Mouse (Mus musculus) MEL (cell line): ENCODE results near the gene Myof.
A peak's percentile ranks its signal among the peaks of the same experiment; 100 is the strongest.

Experiments
- BHLHE40 ChIP-seq: IDR thresholded peaks from 2 replicates; pipeline ENCODE4 v1.6.1; 2012; ENCODE audit warnings: low read depth, mild to moderate bottlenecking, inconsistent platforms, low read length, improper control_type of control experiment, borderline replicate concordance
- CHD2 ChIP-seq: IDR thresholded peaks from 2 replicates; pipeline ENCODE4 v1.6.1; 2011; ENCODE audit warnings: low read length, improper control_type of control experiment
- CTCF ChIP-seq, 3 experiments: IDR thresholded peaks in 2 of 3; conservative IDR thresholded peaks in 1 of 3; 2 replicates each; pipeline ENCODE4 v1.5.1; 2011 to 2012; ENCODE audit warnings: low read length in 3 of 3, low read depth in 2 of 3, mild to moderate bottlenecking in 2 of 3, improper control_type of control experiment in 1 of 3, inconsistent platforms in 1 of 3, mixed read lengths in 1 of 3, moderate library complexity in 1 of 3; ENCODE audit not compliant: control insufficient read depth in 1 of 3, insufficient read depth in 1 of 3, poor library complexity in 1 of 3, severe bottlenecking in 1 of 3
- ETS1 ChIP-seq: IDR thresholded peaks from 2 replicates; pipeline ENCODE4 v1.6.1; 2012; ENCODE audit warnings: low read depth, mild to moderate bottlenecking, inconsistent platforms, low read length, improper control_type of control experiment, moderate library complexity
- MAX ChIP-seq: IDR thresholded peaks from 2 replicates; pipeline ENCODE4 v1.6.1; 2011; ENCODE audit warnings: low read length, improper control_type of control experiment
- MXI1 ChIP-seq: IDR thresholded peaks from 2 replicates; pipeline ENCODE4 v1.6.1; 2011; ENCODE audit warnings: mild to moderate bottlenecking, low read depth, low read length, improper control_type of control experiment
- NELFE ChIP-seq: IDR thresholded peaks from 2 replicates; pipeline ENCODE4 v1.6.1; 2011; ENCODE audit warnings: low read depth, low read length, improper control_type of control experiment
- NRF1 ChIP-seq: IDR thresholded peaks from 2 replicates; pipeline ENCODE4 v1.6.1; 2014; ENCODE audit warnings: low read depth, mild to moderate bottlenecking, inconsistent platforms, low read length, improper control_type of control experiment, moderate library complexity; ENCODE audit not compliant: poor library complexity, insufficient read depth, severe bottlenecking
- POLR2A ChIP-seq, 2 experiments: IDR thresholded peaks; 2 replicates each; pipeline ENCODE4 v1.6.1; 2011 to 2012; ENCODE audit warnings: low read length in 2 of 2, mild to moderate bottlenecking in 2 of 2, control low read depth in 1 of 2, improper control_type of control experiment in 1 of 2, low read depth in 1 of 2, moderate library complexity in 1 of 2; ENCODE audit not compliant: control insufficient read depth in 1 of 2, insufficient read depth in 1 of 2, poor library complexity in 1 of 2
- RAD21 ChIP-seq: IDR thresholded peaks from 2 replicates; pipeline ENCODE4 v1.6.1; 2011; ENCODE audit warnings: mild to moderate bottlenecking, low read depth, low read length, improper control_type of control experiment
- TCF12 ChIP-seq: IDR thresholded peaks from 2 replicates; pipeline ENCODE4 v1.6.1; 2014; ENCODE audit warnings: low read depth, mild to moderate bottlenecking, inconsistent platforms, low read length, improper control_type of control experiment, moderate library complexity
- ZNF384 ChIP-seq: IDR thresholded peaks from 2 replicates; pipeline ENCODE4 v1.6.1; 2012; ENCODE audit warnings: low read depth, mild to moderate bottlenecking, inconsistent platforms, low read length, improper control_type of control experiment

GRCm38 (mm10) chr19:37886355-37887120 lies 156.8 kb downstream of the Myof start:
- TF ChIP-seq POLR2A (IDR thresholded peaks at IDR 0.05; ENCODE audit: control insufficient read depth in 1 of 2, insufficient read depth in 1 of 2, low read depth in 1 of 2, low read length in 2 of 2, poor library complexity in 1 of 2) = no peak
- TF ChIP-seq CTCF (IDR thresholded peaks at IDR 0.05 in 2 of 3, conservative IDR thresholded peaks at IDR 0.05 in 1 of 3; ENCODE audit: control insufficient read depth in 1 of 3, insufficient read depth in 1 of 3, low read depth in 2 of 3, low read length in 3 of 3, poor library complexity in 1 of 3, severe bottlenecking in 1 of 3) = peak; percentile 66 to 77 (median 71)
- no peak for TF ChIP-seq ZNF384
- TF ChIP-seq BHLHE40 = no peak
- TF ChIP-seq TCF12 = no peak
- no peak for TF ChIP-seq MXI1
- no peak for TF ChIP-seq NRF1
- TF ChIP-seq MAX = no peak
- TF ChIP-seq RAD21 = peak; percentile 82
- no peak for TF ChIP-seq NELFE
- TF ChIP-seq ETS1 = no peak
- TF ChIP-seq CHD2 = no peak
